Mouse (Mus musculus): ENCODE results near the gene Pln.

DNA sequence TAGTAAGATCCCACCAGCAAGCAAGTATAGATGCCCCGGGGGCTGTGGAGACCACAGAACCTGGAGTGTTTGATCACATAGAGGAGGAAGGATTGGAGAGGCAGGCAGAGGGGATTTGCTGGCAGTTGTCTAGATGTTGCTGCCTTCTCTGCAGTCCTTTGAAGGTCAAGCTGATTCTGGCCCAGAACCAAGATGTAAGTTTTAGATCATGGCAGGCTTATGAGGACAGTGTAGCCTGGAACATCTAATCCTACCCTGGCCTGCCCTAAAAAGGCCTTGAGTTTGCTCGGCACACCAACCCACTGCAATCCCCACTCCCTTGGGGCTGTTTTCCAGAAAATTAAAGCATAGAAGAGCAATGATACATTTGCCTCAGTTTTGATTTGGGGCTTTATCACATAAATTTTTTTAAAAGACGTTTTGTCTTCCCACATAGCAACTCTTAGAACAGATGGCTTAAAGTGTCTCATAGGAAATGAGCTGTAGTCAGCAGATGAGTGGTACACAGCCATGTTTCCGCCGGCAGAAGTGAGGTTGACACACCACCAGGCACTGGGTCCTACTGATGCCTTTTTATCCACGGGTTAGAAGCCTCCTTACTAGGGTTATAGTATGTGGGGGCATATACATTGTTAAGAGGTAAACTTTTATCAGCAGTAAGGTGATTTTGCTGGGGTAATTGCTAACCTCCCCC, 50.9 kb downstream of the Pln start:
- TF ChIP-seq CTCF (IDR thresholded peaks at IDR 0.05; ENCODE audit: control insufficient read depth, insufficient read depth, insufficient replicate concordance, low read depth, low read length) (no peak), POLR2A (IDR thresholded peaks at IDR 0.05; ENCODE audit: control insufficient read depth, low read depth, low read length) (no peak)
